Mouse (Mus musculus): ENCODE measurements around the gene Hdac5.

Hdac5 gene

GRCm38 (mm10) chr11:102230006-102230741, at the start of gene Hdac5:
Gene Hdac5, minus strand, starts transcription at chr11:102230166.
- DNase-seq (ENCODE audit: extremely low spot score, low spot score): peak; percentile 97

DNA sequence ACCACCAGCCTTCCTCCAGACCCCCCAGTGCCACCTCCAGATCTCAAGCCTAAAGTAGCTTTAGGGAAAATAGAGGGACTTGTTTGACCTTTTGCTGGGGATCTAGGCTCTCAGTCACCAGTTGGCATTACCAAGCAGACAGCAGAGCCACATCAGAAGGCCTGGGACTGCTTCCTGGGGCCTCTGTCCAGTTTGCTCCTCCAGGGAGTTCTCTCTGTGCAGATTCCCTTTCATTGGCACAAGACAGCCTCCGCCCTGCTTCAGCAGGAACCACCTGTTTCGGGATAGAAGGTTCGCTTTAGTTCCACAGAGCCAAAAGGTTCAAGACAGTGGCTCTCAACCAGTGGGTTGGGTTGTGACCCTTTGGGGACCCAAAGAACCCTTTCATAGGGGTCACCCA, 49.6 kb upstream of the Hdac5 start:
- DNase-seq (ENCODE audit: extremely low spot score, low spot score): no peak

- DNase-seq (ENCODE audit: extremely low spot score, low spot score): no peak
Measured at GRCm38 (mm10) chr11:102277754-102278153, 47.8 kb upstream of the Hdac5 start.

DNA sequence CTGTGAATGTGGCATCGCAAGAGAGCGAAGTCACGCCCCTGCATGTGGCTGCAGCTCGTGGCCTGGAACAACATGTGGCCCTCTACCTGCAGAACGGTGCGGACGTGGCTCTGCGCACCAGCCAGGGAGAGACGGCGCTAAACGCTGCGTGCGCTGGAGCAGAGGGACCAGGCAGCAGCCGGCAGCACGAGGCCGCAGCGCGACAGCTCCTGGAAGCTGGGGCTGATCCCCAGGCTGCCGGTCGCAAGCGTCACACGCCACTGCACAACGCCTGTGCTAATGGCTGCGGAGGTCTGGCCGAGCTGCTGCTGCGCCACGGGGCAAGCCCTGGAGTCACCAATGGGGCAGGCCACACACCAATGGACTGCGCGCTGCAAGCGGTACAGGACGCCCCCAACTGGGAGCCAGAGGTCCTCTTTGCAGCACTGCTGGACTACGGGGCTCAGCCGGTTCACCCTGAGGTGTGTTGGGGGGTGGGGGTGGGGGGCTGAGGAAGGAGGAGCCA, 46.5 kb upstream of the Hdac5 start:
- peak; percentile 72 for DNase-seq (ENCODE audit: extremely low spot score, low spot score)

DNA sequence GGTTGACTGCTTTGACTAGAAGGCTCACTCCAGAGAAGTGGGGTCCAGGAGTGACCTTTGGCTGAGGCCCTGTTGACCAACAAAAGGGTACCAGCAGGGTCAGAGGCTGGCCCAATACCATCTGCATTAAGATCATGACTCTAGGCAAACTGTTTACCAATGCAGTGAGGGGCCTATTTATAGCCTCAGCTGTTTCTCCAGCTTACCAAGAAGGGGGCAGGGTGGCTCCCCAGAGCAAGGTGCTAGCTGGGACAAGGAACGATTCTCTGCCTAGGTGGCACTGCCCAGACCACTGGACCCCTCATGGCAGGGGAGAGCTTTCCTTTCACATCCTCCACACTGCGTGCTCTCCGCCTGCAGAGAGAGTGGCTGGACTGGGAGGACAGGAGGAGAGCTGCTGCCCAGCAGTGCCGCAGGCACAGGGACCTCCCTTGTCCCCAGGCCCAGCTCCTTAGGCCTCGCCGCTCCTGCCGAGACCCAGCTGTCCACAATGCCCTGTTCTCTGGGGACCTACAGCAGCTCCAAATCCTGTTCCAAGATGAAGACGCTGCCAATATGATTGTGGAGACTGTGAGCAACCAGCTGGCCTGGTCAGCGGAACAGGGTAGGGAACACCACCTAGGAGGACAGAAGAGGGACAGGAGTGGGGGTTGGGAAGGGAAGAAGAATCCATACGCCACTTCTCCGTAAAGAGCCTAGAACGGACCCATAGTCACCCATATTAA, 38.7 kb upstream of the Hdac5 start, which contains the start of gene Asb16:
Asb16 (plus strand) TSS at position 224 of the 725 bp plus-strand sequence.
- no peak for DNase-seq (ENCODE audit: extremely low spot score, low spot score)

GRCm38 (mm10) chr11:102267480-102267879, 37.5 kb upstream of the Hdac5 start:
- DNase-seq (ENCODE audit: extremely low spot score, low spot score): peak; percentile 71

GRCm38 (mm10) chr11:102266631-102267355, 36.8 kb upstream of the Hdac5 start:
- no peak for DNase-seq (ENCODE audit: extremely low spot score, low spot score)

DNA sequence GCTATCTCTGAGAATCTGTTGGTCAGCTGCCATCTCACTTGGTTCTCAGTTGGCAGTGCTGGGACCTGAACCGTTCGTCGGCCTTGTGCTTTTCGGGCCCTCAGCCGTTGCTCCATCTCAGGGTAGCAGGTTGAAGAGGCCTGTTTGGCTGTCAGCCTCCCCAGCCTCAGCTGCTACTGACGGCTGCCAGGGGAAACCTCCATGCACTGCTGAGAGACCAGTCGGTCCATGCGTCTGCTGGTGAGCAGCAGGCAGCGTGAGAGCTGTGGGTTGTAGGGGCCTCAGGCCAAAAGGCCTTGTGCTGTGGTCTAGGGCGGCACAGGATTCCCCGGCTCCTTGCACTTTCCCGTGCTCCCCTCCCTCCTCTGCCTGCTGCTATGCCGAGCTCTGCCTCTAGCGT, 35.9 kb upstream of the Hdac5 start:
- DNase-seq (ENCODE audit: extremely low spot score, low spot score): no peak

- no peak for DNase-seq (ENCODE audit: extremely low spot score, low spot score)
Measured at GRCm38 (mm10) chr11:102263211-102263610, 33.2 kb upstream of the Hdac5 start.

GRCm38 (mm10) chr11:102258521-102258920, 28.6 kb upstream of the Hdac5 start:
- no peak for DNase-seq (ENCODE audit: extremely low spot score, low spot score)

DNA sequence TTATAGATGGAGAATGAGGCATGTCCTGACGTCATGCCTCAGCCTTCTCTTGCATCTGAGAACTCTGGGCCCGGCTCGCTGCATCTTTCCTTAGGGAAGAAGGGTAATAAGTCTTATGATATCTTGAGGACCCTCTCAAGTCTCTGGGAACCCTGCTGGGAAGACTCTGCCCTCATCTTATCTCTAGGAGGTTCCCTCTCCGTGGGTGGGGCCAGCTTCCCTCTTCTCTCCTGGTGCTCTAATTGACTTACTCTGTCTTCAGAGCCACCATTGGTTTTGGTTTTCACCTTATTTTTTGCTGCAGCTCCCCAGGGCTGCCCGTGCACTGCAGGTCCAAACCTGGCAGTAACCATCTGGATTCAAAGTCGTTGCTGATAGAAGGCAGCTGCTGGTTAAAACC, 28.1 kb upstream of the Hdac5 start:
- no peak for DNase-seq (ENCODE audit: extremely low spot score, low spot score)

DNA sequence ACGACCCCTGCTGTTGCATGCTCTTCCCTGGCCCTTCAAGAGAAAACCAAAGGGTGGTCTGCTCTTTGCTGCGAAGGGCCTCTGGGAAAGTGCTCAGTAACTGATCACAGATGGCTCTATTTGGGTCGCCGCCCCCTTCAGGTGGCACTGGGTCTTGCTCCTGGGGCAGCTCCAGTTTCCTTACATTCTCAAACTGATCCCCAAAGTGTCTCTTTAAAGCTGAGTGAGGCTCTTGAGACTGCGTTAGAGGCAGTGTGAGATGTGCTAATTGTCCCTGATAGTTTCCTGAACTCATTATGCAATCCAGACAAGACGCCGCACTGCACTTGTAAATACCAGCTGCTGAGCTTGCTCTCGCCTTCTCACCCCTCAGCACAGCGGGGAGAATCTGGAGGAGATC, 27.5 kb upstream of the Hdac5 start:
- DNase-seq (ENCODE audit: extremely low spot score, low spot score): no peak

DNA sequence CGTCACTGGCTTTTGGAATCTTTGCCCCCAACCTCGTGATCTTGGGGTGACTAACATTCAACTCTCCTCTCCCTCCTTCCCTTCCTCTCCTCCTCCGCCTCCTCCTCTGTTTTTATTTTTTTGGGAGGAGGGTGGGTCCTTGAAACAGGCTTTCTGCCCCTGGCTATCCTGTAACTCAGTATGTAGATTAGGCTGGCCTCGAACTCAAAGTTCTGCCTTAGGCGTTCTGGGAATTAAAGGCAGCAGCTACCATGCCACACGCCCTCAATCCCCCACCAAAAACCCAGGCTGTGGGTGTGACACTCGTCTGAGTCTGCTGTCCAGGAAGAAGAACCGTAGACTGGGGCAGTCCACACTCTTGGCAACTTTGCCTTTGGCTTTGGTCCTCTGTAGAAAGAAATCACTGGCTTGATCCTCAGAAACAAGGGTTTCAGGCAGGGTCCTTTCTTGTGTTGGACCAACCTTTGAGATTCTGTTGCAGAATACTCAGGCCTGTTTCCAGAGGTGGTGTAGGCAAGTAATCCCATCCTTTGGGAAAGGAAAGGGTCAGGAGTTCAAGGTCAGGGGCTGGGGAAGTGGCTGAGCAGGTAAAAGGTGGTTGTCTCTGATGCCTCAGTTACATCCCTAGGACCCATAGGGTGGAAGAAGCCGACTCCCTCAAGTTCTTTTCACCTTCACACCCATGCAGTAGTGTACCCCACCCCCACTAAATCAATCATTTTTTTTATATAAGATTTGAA, 19.6 kb upstream of the Hdac5 start:
- DNase-seq (ENCODE audit: extremely low spot score, low spot score): no peak

DNA sequence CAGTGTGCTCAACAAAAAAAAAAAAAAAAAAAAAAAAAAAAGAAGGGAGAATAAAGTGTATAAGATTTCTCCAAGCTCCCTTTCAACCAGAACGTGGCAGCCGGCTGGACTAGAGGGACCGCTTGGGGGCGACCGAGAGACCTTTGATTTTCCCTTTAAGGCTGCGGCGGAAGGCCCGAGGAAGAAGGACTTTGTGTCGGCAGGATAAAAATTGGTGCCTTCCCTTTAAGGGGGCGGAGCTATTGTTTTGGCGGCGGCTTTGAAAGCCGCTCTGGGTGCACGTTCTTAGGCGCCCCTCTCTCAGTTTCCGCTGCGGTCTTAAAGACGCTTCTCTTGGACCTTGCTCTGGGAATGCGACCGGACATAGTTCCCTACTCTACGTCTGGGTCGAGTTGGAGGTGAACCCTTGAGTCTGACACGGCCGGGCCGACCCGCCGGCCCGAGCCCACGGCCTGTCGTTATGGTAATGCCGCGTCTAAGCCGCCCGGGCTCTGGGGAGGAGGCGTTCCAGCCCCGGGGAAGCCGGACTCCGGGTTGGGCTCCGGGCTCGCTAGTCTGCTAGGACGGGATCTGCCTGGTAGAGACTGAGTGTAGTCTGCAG, 18.8 kb upstream of the Hdac5 start, which contains the start of gene BC030867:
BC030867 (plus strand) TSS at position 253 of the 601 bp plus-strand sequence.
- peak; percentile 99 for DNase-seq (ENCODE audit: extremely low spot score, low spot score)

DNA sequence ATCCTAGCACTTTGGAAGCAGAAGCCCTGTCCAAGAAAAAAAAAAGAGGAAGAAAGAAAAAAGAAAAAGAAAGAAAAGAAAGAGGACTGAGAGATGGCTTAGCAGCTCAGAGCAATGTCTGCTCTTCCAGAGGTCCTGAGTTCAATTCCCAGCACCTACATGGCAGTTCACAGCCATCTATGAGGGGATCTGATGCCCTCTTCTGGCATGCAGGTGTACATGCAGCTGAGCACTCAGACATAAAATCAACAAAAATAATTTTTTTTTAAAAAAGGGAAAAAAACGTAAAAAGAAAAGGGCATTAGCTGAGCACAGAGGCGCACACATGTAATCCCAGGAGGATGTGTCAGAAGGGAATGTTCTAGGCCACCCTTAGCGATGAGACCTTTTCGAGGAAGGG, 16.9 kb upstream of the Hdac5 start:
- DNase-seq (ENCODE audit: extremely low spot score, low spot score): no peak

DNA sequence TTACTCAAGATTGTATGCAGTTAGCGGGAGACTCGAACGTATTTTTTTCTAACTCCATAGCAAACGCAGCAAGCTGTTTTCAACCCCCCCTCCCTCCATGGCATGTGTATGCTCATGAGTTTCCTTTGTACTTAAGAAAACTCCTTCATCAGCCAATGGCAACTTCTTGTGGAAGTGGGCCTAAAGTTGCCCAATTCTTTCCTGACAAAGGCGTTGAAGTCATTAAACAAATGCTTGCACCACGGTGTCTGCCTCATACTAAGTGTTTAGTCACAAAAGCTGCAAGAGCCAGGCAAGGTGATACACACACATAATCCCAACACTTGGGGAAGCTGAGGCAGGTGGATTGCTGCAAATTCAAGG, 16.3 kb upstream of the Hdac5 start:
- DNase-seq (ENCODE audit: extremely low spot score, low spot score): no peak

DNA sequence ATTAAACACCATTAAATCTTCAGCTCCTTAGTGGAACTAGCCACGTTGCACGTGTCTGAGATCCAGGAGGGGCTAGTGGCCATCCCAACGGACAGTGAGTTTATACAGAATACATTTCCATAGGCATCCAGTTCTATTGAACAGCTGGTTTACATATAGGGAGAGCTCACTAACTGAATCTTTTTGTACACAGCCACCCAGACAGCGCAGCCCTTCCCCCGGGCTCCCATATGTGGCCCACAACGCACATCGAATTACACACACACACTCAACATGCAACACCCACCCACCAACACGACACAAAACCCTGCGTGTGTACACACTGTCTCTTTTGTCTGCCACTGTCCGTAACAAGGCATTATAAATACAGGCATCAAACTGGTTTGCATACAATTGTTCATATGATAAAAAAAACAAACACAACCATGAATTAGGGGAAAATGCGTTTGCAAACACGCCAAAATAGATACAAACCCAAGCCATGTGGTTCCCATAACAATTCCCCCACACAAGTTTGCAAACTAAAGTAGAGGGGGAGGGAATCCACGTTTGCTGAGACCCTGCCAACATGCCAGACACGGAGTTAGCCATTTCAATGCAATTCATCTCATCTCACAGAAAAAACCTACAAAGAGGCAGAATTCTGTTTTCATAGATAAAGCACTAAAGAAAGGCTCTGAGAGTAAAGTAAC, 15.8 kb upstream of the Hdac5 start:
- no peak for DNase-seq (ENCODE audit: extremely low spot score, low spot score)

DNA sequence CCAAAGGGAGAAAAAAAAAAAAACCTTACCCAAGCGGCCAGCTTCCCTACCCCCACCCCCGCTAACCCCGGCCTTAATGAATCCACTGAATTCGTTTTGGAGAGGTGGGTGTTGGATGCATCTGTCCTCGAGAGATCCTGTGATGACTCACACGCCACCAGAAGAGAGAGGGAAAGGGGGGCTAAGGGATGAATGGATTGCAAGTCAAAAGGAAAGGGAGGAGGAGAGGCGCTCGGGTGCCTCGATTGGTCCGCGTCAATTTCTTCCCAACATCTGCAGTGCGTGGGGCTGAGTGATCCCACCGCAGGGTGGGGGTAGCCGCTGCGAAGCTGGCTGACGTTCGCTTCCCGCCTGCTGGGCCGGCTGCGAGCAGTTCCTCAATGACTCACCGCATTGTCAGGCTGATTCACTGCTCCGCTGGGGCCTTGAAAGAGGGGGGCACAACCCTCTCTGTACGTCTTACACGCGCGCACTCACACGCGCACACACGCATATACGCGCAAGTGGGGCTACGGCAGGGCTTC, 15.0 kb upstream of the Hdac5 start:
- peak; percentile 54 for DNase-seq (ENCODE audit: extremely low spot score, low spot score)

- DNase-seq (ENCODE audit: extremely low spot score, low spot score): no peak
Measured at GRCm38 (mm10) chr11:102241874-102242273, 11.9 kb upstream of the Hdac5 start.

DNA sequence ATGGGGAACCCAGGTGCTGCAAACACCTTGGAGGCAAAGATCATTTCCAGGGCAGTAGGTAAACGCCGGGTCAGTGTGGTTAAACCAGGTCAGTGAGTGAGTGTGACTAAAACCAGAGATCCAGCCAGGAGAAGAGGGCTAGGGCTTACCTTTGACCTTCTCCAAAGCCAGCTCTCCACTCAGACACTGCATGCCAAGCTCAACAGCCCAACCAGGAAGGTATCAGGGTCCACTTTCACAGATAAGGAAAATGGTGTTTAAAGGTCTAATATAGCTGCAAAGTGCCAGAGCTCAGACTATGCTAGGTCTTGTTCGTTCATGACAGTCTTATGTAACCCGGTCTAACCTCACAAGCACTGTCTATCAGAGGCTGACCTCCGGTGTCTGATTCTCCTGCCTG, 11.3 kb upstream of the Hdac5 start:
- no peak for DNase-seq (ENCODE audit: extremely low spot score, low spot score)

Data from neural tube, embryonic 10.5 days (tissue).